Mouse (Mus musculus): ENCODE data around the gene Npm3.

Gene Npm3

GRCm38 (mm10) chr19:45753551-45753950 lies 4.2 kb upstream of the Npm3 start:
- DNase-seq (ENCODE audit: low read depth, low spot score) = no peak

DNA sequence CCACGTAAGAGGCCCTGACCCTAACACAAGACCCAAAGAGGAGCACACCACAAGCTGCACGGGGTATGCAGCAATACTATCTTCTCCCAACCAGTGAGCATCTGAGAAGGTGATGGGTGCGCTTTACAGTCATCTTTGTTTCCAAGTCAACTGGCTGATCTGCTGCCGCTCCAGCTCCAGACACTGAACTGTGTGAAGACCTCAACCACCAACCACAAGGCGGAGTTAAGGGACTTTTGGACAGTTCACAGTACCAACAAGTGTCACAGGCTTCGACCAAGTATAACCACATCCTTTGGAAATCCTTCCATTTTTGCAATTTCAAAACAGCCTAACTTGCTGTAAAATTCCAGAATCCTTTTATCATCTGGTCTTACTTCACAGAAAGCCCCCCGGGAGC lies 2.5 kb upstream of the Npm3 start:
- no peak for DNase-seq (ENCODE audit: low read depth, low spot score)

DNA sequence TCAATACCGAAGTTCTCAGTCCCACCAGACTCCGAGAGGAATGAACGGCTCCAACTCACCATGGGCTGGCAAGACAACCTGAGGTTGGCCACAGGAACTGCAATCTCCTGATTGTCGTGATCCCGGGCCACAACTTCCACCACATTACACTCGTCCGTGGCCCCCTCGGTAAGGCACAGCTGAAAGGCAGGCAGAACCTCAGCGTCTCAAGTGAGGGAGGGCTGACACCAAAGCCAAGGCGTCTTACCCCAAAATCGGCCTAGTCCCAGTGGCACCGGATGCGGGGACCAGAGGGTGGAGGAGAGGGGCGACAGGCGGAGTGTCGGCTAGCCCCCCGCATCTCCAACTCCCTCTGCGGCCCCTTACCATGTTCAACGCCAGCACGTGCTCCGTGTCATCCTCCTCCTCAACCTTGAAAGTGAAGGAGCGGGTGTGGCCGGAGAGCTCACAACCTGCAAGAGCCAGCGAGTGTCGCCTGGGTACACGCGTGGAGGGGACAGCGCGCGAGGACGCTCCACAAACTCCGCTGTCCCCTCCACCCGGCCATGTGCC lies 624 bp downstream of the Npm3 start:
- no peak for DNase-seq (ENCODE audit: low read depth, low spot score)

DNA sequence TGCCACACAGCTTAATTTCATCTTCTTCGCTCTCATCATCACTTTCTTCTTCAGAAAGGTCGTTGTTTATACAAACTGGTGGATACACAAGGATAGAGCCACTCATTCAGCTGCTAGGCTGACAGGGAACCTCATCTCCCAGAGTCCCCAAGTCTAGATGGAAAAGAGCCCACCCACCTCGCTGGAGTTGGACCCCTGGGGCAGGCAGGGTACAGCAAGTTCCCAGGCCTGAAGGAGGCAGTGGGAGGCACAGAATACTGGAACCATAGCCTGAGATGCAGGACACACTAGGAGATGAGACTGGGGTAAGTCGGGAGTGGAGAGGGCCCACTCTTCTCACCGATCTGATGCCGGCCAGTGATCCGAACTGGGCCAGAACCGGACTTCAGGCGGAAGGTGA lies 1.2 kb downstream of the Npm3 start:
- DNase-seq (ENCODE audit: low read depth, low spot score) = no peak

DNA sequence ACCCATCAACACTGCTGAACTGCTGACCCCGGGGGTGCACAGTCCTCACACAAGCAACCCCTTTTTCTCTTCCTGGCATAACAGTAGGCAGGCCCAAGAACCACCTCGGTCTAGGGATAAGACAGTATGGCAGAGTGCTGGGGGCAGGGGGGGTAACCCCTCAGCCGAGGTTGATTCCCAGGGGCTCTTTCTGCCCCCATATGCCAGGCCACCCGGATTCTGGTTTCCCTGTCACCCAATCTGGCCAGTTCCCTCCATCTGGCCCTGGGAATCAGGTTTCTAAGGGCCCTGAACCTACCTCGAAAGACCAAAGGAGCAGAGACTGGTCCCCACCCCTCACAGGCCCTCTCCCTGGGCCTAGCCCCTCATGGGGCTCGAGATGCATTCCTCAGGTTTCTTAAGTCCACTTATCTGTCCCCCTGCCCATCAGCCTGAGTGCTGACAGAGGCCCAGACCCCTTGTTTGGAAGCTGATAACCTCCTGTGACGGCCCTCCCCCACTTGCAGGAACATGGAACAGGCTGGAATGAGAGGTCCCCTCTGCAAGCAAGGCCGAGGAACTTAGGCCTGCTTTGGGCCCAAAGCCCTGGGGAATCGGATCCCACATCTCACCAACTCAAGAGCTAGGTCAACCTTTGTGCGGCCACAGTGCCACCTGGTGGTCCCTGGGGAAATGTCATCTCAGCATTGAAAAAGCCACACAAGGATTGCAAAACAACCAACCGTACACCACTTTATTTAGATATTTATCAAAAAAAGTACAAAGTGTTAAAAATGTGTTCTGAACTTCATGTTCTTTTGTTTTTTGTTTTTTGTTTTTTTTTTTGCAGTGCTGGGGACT lies 2.1 kb downstream of the Npm3 start:
- DNase-seq (ENCODE audit: low read depth, low spot score) = peak; percentile 50

DNA sequence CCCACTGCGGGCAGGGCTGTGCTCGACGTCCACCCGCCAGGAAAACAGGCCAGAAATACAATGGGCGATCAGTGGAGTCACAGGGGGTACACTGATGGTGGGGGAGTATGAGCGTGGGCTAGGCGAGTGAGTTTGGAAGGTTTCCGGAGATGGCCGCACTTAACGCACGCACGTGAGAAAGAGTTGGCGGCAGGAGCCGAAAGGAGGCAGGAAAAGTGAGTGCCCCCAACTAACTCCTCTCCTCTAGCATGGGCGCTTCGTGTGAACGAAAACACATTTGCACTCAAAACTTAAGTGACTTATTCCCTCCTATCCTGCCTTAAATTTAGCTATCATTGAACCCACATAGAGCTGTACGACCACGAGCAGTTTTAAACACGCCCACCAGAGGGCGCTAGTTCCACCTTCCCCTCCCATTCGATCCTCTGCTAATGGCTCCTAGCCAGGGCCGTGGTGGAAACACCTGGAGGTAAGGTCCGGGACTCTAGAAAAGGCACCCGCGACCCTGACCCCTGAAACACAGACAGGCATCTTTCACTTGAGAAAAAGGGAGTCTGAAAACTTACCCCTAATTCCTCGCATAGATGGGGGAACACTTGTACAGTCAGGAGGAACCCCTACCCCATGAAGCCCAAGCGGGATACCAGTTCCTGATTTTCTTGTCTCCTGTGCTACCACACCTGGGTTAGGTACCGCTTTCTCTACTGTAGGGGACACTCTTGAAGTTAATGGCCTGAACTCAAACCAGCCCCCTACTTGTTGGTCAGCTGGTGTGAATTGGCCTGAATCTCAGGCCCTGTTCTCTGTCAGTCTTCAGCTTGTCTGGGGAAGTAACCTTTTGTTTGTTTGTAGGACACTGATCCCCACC lies 3.0 kb downstream of the Npm3 start:
- peak; percentile 17 for DNase-seq (ENCODE audit: low read depth, low spot score)

DNA sequence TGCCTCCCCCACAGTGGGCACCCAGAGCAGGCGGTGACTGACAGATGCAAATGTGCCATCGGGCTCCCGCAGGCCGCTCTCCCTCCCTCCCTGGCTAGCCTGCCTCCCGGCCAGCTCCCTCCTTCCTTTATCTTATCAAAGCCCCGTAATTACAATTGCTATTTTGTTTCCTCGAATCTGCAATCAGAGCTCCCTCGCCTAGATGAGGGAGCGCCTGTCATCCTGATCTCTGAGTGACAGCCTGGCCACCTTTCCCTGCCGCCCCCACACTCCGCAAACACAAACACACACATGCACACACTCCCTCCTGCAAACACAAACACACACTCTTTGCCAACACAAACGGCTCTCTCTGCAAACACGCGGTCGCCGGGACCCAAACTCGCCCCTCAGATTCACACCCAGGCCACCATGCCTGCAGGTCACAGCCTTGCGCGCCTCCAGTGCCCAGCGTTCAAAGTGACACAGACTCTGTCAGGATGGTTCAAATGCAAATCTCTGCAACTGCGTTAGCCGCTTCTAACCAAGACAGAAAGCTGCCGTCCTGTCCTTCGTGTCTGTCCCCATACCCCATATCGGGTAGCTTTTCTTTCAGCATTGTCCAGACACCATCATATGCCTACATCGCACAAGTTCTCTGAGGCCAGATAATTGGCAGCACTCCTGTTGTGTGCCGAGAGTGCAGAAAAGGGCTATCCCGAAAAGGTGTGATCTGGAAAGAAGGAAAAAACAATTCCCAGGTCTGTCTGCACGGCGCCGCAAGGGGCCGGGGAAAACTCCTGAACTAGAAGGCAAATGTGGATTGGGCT lies 3.8 kb downstream of the Npm3 start:
- no peak for DNase-seq (ENCODE audit: low read depth, low spot score)

DNA sequence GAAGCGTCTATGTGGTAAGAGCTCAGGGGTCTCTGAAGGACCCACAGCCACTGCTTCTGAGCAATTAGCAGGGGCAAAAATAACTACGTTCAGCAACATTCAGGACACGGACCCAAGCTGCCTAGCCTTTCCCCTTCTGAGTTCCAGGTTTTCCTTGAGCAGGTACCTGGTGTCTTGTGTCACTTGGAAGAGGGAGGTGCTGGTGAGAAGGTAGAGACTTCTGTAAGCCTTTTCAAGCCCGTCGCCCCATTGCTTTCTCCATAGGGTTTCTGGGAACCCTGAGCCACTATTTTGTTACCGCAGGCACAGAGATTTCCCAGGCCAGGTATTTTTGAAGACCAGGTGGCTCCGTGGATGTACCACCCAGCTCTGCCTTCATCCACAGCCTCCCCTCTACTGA lies 5.8 kb downstream of the Npm3 start:
- DNase-seq (ENCODE audit: low read depth, low spot score) = no peak

DNA sequence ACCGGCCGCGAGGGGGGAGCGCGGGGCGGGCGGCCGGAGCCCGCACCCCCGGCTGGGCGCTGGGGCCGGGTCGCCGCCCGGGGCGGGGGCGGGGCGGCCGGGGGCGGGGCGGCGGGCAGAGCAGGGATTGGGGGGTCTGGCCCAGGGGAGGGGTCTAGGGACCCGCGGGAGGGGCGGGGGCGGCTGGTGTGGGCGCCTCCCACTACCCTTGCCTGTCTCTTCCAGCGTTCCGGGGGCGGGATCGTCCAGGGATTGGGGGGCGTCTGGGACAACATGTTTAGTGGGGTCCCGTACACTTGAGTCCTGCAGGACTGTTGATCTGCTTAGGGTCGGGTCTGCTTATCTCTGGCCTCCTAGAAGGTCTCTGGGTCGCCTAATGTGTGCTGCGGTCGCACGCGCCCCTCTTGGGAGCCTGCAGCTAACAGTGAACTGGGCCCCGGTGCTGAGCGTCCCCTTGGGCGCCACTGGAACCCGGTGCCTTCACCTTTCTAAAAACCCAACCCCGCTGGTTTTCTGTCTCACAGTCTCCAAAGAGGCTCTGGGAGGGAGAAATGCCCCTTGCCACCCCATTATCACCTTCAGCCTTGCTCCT lies 6.3 kb downstream of the Npm3 start:
- no peak for DNase-seq (ENCODE audit: low read depth, low spot score)

GRCm38 (mm10) chr19:45742218-45742983 lies 7.0 kb downstream of the Npm3 start, which contains the start of gene Fgf8:
Fgf8 (minus strand) TSS chr19:45742915.
- DNase-seq (ENCODE audit: low read depth, low spot score) = no peak

DNA sequence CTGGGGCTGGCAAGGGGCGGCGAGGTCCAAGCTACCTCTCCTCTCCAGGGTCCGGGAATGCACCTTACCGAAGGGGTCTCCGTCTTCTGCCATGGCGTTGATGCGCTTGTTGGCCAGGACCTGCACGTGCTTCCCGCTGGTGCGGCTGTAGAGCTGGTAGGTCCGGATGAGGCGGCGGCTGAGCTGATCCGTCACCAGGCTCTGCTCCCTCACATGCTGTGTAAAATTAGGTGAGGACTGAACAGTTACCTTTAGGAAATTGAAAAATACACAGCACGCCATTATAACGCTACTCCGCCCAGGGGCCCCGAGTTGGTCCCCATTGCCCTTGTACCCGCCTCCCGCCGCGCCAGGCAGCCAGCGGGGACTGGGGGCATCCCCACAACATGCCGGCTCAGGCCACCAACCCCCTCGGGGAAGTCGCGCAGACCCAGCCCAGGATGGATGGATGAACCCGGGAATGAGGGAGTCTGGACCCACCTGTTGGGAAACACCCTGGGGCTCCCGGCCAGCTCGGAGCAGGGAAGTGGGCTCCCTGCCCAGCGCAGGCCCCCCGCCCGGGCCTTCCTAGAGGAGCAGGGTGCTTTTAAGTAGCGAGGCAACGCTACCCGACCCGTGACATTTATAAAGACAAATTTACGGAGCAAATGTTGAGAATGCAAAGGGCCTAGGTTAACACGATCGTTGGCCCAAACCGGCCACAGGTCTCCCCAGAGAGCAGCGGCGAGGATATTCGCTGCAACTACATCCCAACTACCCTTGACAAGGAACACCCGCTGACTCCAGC lies 7.8 kb downstream of the Npm3 start:
- no peak for DNase-seq (ENCODE audit: low read depth, low spot score)

DNA sequence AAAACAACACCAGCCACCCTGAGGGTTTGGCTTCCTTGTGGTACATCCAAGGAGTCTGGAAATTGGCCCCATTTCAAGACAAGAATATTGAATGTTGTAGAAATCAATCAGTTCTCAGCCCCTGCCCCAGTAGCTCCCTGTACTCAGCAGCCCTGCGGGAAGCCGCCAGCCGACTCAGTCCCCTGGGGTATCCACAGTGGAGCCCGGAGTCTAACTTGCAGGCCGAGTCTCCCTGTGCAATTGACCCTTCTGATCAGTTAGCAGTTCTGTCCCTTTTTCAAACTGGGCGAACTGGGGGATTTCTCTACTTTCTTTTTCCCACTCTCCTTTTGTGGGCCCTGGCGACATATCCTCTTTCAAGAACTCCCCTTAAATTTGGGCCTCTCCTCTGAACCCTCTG lies 8.6 kb downstream of the Npm3 start:
- DNase-seq (ENCODE audit: low read depth, low spot score) = no peak

GRCm38 (mm10) chr19:45740233-45740632 lies 9.2 kb downstream of the Npm3 start:
- no peak for DNase-seq (ENCODE audit: low read depth, low spot score)

- no peak for DNase-seq (ENCODE audit: low read depth, low spot score)
Observed at GRCm38 (mm10) chr19:45738521-45738920, 10.9 kb downstream of the Npm3 start.

DNA sequence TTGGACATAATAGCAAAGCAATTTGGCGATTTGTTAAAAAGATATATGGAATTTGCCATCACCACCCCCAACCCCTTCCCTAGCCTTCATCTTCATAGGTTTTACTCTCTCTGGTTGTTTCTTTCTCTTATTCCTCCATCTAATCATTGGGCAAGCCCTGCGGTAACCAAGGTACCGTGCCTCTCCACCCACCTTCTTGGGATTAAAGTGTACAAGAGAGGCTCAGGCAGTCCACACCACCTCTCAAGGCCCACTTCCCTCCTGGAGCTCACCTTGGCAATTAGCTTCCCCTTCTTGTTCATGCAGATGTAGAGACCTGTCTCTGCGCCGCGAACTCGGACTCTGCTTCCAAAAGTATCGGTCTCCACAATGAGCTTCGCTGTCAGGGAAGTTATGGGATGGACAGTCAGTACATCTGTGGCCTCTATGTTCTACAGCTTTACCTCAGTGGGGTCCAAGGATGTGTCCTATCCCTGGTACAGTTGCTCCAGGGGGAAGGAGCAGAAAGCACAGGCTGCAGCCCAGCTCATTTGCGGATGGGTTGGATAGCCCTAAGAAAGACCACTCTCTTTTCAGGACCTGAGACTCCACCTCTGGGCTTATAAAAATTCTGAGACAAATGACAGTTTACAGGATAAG lies 11.4 kb downstream of the Npm3 start:
- DNase-seq (ENCODE audit: low read depth, low spot score) = no peak

DNA sequence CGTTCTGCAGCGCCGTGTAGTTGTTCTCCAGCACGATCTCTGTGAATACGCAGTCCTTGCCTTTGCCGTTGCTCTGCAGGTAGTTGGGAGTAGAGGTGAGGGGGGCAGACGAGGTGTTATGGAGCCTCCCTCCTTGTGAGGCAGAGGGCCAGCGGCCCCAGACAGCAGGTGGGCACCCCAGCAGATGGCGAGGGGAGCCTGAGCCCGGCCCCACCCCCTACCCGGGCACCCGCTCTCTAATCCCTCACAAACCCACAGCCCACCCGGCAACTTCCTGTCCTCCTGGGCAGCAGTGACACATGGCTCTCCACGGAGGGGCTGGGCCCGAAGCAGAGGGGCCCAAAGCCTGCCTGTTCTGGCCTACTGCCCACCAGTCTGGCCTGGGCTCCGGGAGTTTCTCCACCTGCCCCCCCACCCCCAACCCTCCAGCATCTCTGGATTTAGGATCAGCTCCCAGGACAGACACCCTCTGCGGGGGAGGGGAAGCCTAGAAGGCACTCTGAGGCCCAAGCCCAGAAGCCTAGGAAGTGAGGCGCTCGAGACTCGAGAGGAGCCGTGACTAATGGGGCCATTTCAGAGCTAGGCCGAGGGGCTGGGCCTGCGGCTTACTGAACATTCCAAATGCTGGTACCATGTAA lies 12.1 kb downstream of the Npm3 start:
- DNase-seq (ENCODE audit: low read depth, low spot score) = no peak

GRCm38 (mm10) chr19:45736855-45737207 lies 12.6 kb downstream of the Npm3 start:
- DNase-seq (ENCODE audit: low read depth, low spot score) = no peak

DNA sequence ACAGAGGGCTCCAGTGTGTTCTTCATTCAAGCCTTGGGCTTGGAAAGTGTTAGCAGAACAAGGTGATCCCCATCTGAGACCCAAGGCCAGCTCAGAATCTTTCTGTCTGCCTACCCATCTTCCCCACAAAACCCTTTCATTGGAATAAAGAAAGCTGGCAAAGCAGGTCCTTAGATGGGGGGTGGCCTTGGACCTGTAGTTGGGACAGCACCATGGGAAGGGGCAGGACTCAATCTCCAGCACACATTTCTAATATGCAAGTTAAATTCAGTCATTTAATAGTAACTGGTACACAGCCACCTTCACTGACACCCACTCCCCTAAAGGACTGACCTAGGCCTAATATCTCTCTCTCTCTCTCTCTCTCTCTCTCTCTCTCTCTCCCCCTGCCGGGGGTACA lies 13.2 kb downstream of the Npm3 start:
- DNase-seq (ENCODE audit: low read depth, low spot score) = no peak

- DNase-seq (ENCODE audit: low read depth, low spot score) = no peak
Observed at GRCm38 (mm10) chr19:45734762-45735161, 14.6 kb downstream of the Npm3 start.
